Mouse (Mus musculus) limb, embryonic 11.5 days (tissue): ENCODE results near the gene Sall1. TPM values are rescaled to one million over a fixed set of nuclear protein-coding genes. Genes with fewer than 3 reads are reported as not detected.

Source experiments
- ATAC-seq: fragments of 200-750 bp; cut with Nextera tagmentation; 2 replicates; pipeline ENCODE4 v1.8.0; 2017; ENCODE audit warnings: low read depth; ENCODE audit not compliant: insufficient number of reproducible peaks, low FRiP score, low TSS enrichment
- DNase-seq: peaks from one replicate; pipeline ENCODE4 v3.0.0-alpha.2; 2015; ENCODE audit warnings: low spot score
- H3K27ac ChIP-seq: fragments of 300-500 bp; sonication (generic); replicated peaks from 2 replicates; pipeline ENCODE4 v1.5.1; 2014; ENCODE audit warnings: low read depth, mild to moderate bottlenecking, low read length
- H3K27me3 ChIP-seq: fragments of 300-500 bp; sonication (generic); 2 replicates; pipeline ENCODE4 v1.6.1; 2014; ENCODE audit warnings: mild to moderate bottlenecking, low read length, mixed read lengths; ENCODE audit not compliant: control insufficient read depth, insufficient read depth
- H3K36me3 ChIP-seq: fragments of 300-500 bp; sonication (generic); 2 replicates; pipeline ENCODE4 v1.6.1; 2014; ENCODE audit warnings: mild to moderate bottlenecking, low read length, moderate library complexity, mixed read lengths; ENCODE audit not compliant: control insufficient read depth, insufficient read depth
- H3K4me1 ChIP-seq: fragments of 300-500 bp; sonication (generic); 2 replicates; pipeline ENCODE4 v1.6.1; 2014; ENCODE audit warnings: low read length, mixed read lengths; ENCODE audit not compliant: control insufficient read depth, insufficient read depth
- H3K4me2 ChIP-seq: fragments of 300-500 bp; sonication (generic); 2 replicates; pipeline ENCODE4 v1.6.1; 2014; ENCODE audit warnings: low read depth, mild to moderate bottlenecking, moderate library complexity; ENCODE audit not compliant: severe bottlenecking
- H3K4me3 ChIP-seq: fragments of 300-500 bp; sonication (generic); 2 replicates; pipeline ENCODE4 v1.5.1; 2014; ENCODE audit warnings: low read depth, low read length
- H3K9ac ChIP-seq: fragments of 300-500 bp; sonication (generic); 2 replicates; pipeline ENCODE4 v1.6.1; 2014; ENCODE audit warnings: mild to moderate bottlenecking, low read length
- H3K9me3 ChIP-seq: fragments of 300-500 bp; sonication (generic); 2 replicates; pipeline ENCODE4 v1.6.1; 2016; ENCODE audit warnings: low read length; ENCODE audit not compliant: control insufficient read depth
- WGBS: fragments of 180-500 bp; shearing (Covaris S2); extraction: QIAGEN DNeasy Blood & Tissue Kit; methylation state at CpG from one replicate; pipeline ENCODE4 v1.1.7; 2014; 5-methylcytosine and 5-hydroxymethylcytosine counted together
- polyA plus RNA-seq: library from polyadenylated mRNA; unstranded; fragments of >200 nt; fragmentation: Nextera tagmentation; extraction: Ambion mirVana; gene quantifications from 2 replicates; pipeline ENCODE4 v1.2.1, GENCODE M21; 2014

The Sall1 gene
- polyA plus RNA-seq, 1 experiment from 2014 or later: 30.4 TPM

DNA sequence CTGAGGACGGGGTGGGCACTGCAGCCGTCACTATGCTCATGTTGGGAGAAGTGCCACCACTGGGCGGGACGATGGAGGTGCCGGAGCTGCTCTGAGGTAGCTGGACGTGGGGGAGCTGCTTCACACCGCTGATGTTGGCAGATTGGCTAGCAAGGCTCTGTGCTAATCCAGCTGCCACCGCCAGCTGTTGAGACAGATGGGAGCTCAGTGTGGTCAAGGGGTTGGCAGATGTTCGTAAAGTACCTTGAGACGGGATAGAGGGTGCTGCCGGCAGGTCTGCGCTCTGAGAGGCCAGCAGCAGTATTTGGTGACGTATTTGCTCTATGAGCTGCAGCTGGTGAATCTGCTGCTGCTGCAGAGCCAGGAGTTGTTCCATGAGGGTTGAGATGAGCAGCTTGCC is 11.6 kb downstream of the Sall1 start:
- no peak for DNase-seq
- Histone ChIP-seq H3K9me3 (no peaks in the 10 kb centered on the region), H3K9ac (no peak overlapping the region), H3K36me3 (peaks cover 11% of the 10 kb centered on the region), H3K4me1 (peaks cover 14% of the 10 kb centered on the region), H3K4me3 (no peak overlapping the region), H3K4me2 (no peak overlapping the region), H3K27me3 (no peaks in the 10 kb centered on the region), H3K27ac (no peak overlapping the region)
- no peak for ATAC-seq
- 80% methylated on average over 13 of the region's 13 CpGs for WGBS

DNA sequence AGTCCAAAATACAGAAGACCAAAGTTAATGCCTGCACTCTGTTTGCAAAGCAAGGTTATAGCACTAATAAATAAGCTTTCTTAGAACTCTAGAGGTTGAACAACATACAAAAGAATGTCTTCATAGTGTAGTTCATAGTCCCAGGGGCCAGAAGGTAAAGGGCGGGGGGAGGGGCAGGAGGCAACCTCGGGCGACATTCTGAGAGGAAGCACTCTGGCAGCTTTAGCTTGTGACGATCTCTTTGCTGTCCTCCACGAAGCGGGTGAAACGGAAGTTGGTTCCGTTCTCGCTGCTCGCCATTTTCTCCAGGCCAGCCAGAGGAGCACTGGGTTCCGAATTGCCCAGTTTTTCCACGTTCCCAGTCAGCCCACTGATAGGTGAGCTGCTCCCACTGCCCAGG is 15.8 kb downstream of the Sall1 start:
- H3K36me3 ChIP-seq: peaks cover 11% of the 10 kb centered on the region
- no peak for ATAC-seq
- H3K27ac ChIP-seq: no peak overlapping the region
- H3K4me3 ChIP-seq: no peak overlapping the region
- 64% methylated on average over 12 of the region's 12 CpGs for WGBS
- peaks cover 9% of the 10 kb centered on the region for H3K4me1 ChIP-seq
- no peak overlapping the region for H3K4me2 ChIP-seq
- no peaks in the 10 kb centered on the region for H3K9me3 ChIP-seq
- no peak overlapping the region for H3K9ac ChIP-seq
- DNase-seq: no peak
- no peaks in the 10 kb centered on the region; the same call in 1 of the 2 replicates for H3K27me3 ChIP-seq

DNA sequence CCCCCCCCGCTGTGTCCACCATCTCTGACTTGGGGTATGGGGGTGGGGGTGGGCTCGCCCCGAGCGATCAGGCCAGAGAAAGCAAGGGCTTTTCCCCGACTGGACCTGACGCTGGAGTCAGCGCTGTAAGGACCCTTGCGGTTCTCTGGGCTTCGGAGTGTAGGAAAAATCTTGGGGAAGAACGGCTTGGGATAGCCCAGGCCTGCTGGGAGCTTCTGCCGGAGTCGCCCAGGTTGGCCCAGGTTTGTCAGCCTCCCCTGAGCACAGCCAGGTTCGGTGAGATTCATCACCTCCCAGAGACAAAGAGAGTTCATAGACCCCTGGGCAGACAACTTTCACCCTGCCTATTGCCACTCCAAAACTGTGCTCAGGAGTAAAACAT is 17.8 kb downstream of the Sall1 start:
- peak; percentile 52 for DNase-seq
- H3K4me1 ChIP-seq: peaks cover 9% of the 10 kb centered on the region
- peaks cover 8% of the 10 kb centered on the region for H3K36me3 ChIP-seq
- H3K4me2 ChIP-seq: peak overlapping the region; percentile 44; the same call in 1 of the 2 replicates
- H3K27ac ChIP-seq: no peak overlapping the region
- no peaks in the 10 kb centered on the region; the same call in 1 of the 2 replicates for H3K27me3 ChIP-seq
- ATAC-seq: peak; percentile 57; the same call in 1 of the 2 replicates
- H3K9me3 ChIP-seq: no peaks in the 10 kb centered on the region
- WGBS: 7% methylated on average over 12 of the region's 13 CpGs
- no peak overlapping the region for H3K9ac ChIP-seq
- no peak overlapping the region for H3K4me3 ChIP-seq

DNA sequence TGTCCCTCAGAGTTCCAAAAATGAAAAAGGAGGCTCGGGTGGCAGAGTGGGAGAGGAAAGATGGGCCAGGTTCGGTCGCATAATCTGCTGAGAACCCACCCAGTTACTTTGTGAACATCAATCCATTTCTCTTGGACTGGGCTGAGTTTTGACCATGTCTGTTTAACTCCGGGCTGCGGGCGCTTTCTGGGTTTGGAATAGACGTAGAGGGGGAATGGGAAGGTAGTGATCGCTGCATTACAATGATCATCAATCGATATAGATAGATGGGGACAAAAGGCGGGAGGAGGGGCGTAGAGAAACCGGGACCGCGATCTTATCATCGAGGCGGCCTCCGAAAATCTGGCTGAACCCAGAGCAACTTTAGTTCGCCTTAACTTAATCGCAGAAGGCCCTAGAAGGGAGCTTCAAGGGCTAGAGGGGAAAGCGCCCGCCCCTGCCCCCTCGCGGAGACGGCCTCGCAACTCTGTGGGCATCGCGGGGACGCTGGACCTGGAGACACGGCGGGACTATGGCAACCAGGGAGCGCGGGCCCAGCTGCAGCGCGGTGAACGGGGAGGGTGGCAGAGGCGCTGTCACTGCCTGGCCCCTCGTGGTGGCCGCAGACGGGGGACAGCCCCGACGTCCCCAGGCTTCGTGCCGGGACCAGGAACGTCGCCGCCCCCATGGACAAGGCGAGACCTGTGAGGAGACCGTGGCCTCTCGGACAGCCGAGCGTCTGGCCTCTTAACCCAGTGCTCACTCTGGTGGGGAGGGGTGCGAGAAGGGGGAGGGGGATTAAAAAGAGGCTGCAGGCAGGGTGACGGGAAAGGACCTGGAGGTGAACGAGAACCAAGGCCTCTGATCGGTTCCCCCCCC is 18.5 kb downstream of the Sall1 start:
- H3K9ac ChIP-seq: peak overlapping the region; percentile 36; the same call in 1 of the 2 replicates
- peaks cover 9% of the 10 kb centered on the region for H3K4me1 ChIP-seq
- peak overlapping the region; percentile 44 for H3K4me2 ChIP-seq
- ATAC-seq: peak; percentile 54; the same call in 1 of the 2 replicates
- peak overlapping the region; percentile 17; the same call in 1 of the 2 replicates for H3K4me3 ChIP-seq
- peaks cover 6% of the 10 kb centered on the region for H3K36me3 ChIP-seq
- 6% methylated on average over 54 of the region's 55 CpGs for WGBS
- no peak overlapping the region for H3K27ac ChIP-seq
- peak; percentile 73 for DNase-seq
- no peaks in the 10 kb centered on the region for H3K9me3 ChIP-seq
- H3K27me3 ChIP-seq: no peaks in the 10 kb centered on the region; the same call in 1 of the 2 replicates

DNA sequence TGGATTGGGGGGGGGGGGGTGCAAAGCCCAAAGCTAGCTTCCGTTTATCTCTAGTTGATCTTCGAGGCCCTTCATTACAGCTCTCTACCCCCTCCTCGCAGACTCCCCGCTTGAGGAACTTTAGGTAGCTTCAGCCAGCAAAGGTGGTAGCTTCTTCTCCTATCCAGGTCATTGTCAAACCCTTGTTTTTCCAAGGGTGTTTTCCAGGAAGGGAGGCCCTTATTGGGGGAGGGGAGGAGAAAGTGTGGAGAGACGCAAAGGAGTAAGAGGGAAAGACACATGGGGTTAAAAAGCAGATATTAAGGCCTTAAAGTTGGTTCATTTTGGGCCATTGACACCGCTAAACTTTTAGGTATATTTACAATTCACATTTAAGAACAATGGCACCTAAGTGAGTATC is 19.2 kb downstream of the Sall1 start:
- no peak overlapping the region for H3K9ac ChIP-seq
- H3K36me3 ChIP-seq: 0 out of 2 replicates have a peak, but pooled peaks cover 4% of the 10 kb centered on the region
- peaks cover 9% of the 10 kb centered on the region for H3K4me1 ChIP-seq
- no peak overlapping the region for H3K4me3 ChIP-seq
- DNase-seq (no peak), ATAC-seq (no peak)
- H3K27ac ChIP-seq: no peak overlapping the region
- WGBS: 19% methylated on average over 6 of the region's 6 CpGs
- no peaks in the 10 kb centered on the region; the same call in 1 of the 2 replicates for H3K27me3 ChIP-seq
- H3K4me2 ChIP-seq: no peak overlapping the region
- H3K9me3 ChIP-seq: no peaks in the 10 kb centered on the region

DNA sequence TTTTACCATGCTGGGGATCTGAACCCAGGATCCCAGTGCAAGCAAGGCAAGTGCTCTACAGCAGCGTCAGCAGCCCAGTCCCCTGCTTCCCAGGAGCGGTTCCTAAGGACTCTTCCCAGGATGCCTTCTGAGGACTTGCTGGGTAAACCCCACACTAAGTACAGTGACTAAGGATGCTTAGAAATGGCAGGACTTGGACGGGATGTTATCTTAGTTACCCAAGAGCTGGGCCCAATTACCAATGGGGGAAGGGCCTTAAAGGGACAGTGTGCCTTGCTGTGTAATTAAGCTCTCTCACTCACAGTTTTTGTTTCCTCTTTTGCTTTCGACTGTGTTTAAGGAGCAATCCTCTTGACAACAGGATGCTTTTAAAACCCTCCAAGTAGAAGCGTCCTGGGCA is 22.8 kb downstream of the Sall1 start:
- Histone ChIP-seq H3K4me1 (peaks cover 5% of the 10 kb centered on the region), H3K27me3 (no peaks in the 10 kb centered on the region; the same call in 1 of the 2 replicates), H3K27ac (no peak overlapping the region), H3K9ac (no peak overlapping the region), H3K36me3 (no peaks in the 10 kb centered on the region), H3K4me3 (no peak overlapping the region), H3K9me3 (no peaks in the 10 kb centered on the region), H3K4me2 (no peak overlapping the region)
- no peak for DNase-seq
- 4% methylated on average over 5 of the region's 5 CpGs for WGBS
- ATAC-seq: no peak

DNA sequence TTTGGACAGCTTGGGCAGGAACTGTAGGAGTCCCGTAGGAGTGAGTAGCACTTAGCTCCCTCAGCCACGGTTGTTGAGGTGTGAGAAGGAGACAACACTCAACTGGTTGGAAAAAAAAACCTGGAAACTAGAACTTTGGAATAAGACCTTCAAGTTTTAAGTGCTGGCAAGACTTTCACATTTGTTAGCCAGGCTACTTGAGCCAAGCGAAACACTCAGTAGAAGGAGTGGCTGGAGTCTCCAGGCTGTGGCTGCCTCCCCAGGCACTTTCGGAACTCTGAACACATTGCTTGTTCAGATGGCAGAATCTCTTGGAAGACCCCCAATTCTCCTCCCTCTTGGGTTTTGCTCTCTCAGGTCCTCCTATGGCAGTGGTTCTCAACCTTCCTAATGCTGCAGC is 26.1 kb downstream of the Sall1 start:
- Histone ChIP-seq H3K36me3 (no peaks in the 10 kb centered on the region), H3K9ac (no peak overlapping the region), H3K9me3 (no peaks in the 10 kb centered on the region), H3K4me2 (no peak overlapping the region), H3K4me1 (no peaks in the 10 kb centered on the region), H3K4me3 (no peak overlapping the region), H3K27me3 (no peaks in the 10 kb centered on the region), H3K27ac (no peak overlapping the region)
- DNase-seq: no peak
- ATAC-seq: no peak
- 79% methylated on average over 4 of the region's 4 CpGs for WGBS

DNA sequence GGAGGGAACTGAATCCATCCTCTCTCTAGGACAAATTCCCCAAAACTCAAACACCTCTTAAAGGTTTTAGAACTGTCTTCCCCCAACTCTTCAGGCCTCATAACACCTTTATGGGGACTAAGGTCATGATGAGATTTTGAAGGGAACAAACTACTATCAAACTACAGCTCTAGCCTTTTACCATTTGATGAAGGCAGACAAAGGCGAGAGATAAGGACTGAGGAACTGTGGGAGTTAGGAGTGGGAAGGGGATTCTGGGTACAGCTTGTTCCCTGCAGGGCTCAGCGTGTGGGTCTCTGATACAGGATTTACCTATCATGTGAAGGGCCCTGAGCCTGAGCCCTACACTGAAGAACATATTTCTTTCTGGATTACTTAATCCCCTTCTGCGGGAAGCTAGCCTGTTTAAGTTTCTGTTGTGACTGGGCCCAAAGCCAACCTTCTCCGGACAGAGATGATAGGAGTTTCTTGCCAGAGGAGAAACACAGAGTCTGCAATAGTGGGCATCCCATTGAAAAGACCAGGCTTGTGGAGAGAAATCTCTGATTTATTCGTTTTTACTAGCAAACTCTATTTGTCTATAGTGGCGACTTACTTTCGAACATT is 27.4 kb downstream of the Sall1 start:
- Histone ChIP-seq H3K4me2 (no peak overlapping the region), H3K9ac (no peak overlapping the region), H3K27me3 (no peaks in the 10 kb centered on the region), H3K9me3 (no peaks in the 10 kb centered on the region), H3K4me1 (no peaks in the 10 kb centered on the region), H3K36me3 (no peaks in the 10 kb centered on the region), H3K27ac (no peak overlapping the region), H3K4me3 (no peak overlapping the region)
- WGBS: 87% methylated on average over 7 of the region's 7 CpGs
- DNase-seq (no peak), ATAC-seq (no peak)
